Mouse (Mus musculus): ENCODE data around the gene Mycbp2.
A peak's percentile ranks its signal among the peaks of the same experiment; 100 is the strongest.

Gene Mycbp2

DNA sequence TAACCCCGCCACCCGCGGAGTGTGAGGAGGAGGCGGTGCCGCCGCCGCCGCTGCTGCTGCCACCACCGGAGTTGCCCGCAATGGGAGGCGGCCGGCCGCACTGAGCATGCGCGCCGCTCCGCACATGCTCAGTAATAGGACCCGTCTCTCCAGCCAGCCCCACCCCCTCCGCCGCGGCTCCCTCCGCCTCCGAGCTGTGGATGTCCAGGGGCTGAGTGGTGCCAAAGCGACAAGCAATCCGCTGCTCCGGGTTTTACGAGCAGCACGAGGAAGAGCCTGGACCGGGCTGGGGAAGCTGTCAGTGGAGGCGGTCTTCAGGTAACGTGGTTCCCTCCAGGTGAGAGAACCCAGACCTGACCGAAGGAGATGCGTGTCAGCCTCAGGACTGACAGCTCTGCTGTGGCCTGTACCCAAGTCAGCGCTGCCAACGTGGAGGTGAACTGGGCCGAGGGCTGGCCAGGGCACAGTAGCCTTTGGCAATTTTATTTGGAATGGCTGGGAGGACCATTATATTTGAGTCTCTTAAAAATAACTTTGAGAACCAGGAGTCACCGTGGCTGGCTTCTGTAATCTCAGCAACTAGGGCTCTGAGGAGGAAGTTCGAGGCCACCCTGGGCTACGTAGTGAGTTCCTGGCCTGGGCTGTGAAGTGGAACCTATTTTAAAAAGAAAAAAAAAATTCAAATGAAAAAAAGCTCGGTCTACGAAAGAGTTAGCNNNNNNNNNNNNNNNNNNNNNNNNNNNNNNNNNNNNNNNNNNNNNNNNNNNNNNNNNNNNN lies at the start of gene Mycbp2:
Mycbp2 (minus strand) TSS at position 86 of the 777 bp plus-strand sequence.
- peak; percentile 93 for DNase-seq (ENCODE audit: low spot score)

- DNase-seq (ENCODE audit: low spot score), result no peak
These were observed 45.8 kb upstream of the Mycbp2 start for GRCm38 (mm10) chr14:103392391-103392790.

- no peak for DNase-seq (ENCODE audit: low spot score)
These were observed 40.8 kb upstream of the Mycbp2 start for GRCm38 (mm10) chr14:103387431-103387830.

GRCm38 (mm10) chr14:103386871-103387270 lies 40.3 kb upstream of the Mycbp2 start:
- DNase-seq (ENCODE audit: low spot score), result no peak

- no peak for DNase-seq (ENCODE audit: low spot score)
These were observed 38.5 kb upstream of the Mycbp2 start for GRCm38 (mm10) chr14:103385084-103385610.

- no peak for DNase-seq (ENCODE audit: low spot score)
These were observed 32.1 kb upstream of the Mycbp2 start for GRCm38 (mm10) chr14:103378703-103379102.

GRCm38 (mm10) chr14:103376765-103377164 lies 30.2 kb upstream of the Mycbp2 start:
- DNase-seq (ENCODE audit: low spot score), result no peak

GRCm38 (mm10) chr14:103375523-103375922 lies 28.9 kb upstream of the Mycbp2 start:
- DNase-seq (ENCODE audit: low spot score), result no peak

- DNase-seq (ENCODE audit: low spot score), result no peak
These were observed 16.6 kb upstream of the Mycbp2 start for GRCm38 (mm10) chr14:103363199-103363598.

GRCm38 (mm10) chr14:103356066-103356465 lies 9.5 kb upstream of the Mycbp2 start:
- no peak for DNase-seq (ENCODE audit: low spot score)

DNA sequence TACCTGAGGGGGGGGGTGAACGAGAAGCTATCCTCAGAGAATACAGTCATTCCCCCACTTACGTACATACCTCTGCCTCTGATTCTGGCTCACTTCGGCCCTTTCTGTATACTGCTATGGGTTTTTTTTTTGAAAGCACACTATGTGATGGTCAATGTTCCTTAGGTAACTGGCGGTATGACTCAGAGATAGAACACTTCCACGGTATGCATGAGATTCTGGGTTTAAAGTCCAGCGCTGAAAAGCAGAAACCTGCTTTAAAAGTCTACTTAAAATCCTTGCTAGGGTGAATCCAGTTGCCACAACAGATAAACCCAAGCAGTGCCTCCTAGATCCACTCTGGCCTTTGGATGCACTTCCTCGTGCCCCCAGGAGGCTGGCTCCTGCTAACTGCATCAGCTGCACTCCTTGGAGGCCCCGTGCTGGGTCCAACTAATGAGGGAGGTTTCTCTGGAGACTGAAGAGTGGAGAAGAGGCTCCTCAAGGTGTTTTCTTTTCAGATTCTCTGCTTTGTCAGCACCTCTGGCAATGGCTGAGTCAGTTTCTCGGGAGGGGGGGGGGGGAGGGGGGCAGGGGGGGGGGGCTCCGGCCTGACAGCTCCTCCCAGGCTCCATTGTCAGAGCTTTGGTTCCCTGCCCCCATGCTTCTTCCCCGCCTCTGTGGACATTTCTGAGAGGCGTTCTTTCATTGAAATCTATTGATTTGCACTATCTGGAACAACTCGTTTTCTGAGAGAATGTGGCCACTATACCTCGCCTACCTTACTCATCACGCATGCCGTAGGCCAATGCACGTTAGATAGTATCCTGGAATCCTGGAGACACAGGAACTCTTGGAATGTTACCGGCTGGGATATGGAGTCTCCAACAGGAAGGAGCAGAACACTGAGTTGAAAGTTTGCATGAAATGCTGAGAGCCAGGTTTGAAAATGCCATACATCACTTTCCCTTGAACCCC lies 8.1 kb upstream of the Mycbp2 start:
- no peak for DNase-seq (ENCODE audit: low spot score)

- DNase-seq (ENCODE audit: low spot score), result no peak
These were observed 521 bp downstream of the Mycbp2 start for GRCm38 (mm10) chr14:103345858-103346728.

- no peak for DNase-seq (ENCODE audit: low spot score)
These were observed 1.1 kb downstream of the Mycbp2 start for GRCm38 (mm10) chr14:103345486-103345857.

- DNase-seq (ENCODE audit: low spot score), result no peak
These were observed 1.6 kb downstream of the Mycbp2 start for GRCm38 (mm10) chr14:103345011-103345410.

DNA sequence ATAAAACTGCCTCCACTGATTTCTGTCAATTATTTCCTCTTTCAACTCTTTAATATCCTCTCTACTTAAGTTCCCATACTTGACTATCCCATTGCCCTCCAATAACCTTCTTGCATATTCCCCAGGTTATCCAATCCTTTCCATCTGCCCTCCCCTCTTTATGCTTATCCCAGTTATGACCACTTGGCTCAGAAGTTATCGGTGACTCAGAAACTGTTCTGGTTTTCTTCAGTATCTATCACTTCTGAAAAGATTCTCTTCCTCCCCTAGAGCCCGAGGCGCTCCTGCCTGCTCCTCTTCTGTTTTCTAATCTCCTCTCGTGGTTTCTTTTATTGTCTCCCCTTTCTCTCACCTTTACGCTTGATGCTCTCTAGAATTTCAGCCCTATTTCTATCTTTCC lies 2.8 kb downstream of the Mycbp2 start:
- DNase-seq (ENCODE audit: low spot score), result no peak

DNA sequence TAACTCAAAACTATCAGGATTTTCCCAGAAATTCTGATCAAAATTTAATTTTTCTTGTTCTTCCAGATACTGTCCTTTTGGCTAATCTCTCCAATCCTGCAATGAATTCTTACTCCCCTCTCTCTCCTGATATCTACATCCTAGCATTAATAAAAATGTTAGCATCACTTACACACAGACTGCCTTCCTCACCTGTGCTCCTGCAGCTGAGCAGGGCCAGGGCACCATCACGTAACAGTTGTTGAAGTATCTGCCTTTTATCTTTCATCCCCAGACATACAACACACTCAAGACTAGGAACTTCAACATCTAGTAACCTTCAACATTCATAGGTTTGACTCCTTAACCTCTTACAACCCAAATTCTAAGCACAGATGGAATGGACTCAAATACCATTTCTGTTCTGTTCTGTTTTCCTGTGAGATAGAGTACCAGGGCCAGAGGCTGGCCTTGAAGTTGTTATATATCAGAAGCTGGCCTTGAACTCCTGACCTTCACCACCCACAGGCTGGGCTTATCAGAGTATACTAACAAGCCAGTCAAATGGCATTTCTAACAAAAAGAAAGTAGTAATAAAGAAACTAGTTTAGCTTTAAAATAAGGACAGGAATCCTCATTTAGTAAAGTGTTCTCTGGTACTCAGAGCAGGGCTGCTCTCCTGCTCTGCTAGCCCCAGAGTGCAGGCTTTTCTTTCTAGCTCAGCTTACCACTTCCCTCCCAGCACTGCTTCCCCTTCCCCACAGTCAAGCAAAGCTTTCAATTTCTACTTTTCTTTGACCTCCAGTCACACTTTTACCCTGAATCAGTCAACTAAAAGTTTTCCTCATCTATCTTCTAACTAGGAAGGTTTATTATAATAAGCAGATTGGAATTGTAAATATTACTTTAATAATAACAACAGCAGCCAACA lies 5.0 kb downstream of the Mycbp2 start:
- no peak for DNase-seq (ENCODE audit: low spot score)

- no peak for DNase-seq (ENCODE audit: low spot score)
These were observed 33.7 kb downstream of the Mycbp2 start for GRCm38 (mm10) chr14:103312926-103313325.

GRCm38 (mm10) chr14:103296227-103296626 lies 50.4 kb downstream of the Mycbp2 start:
- DNase-seq (ENCODE audit: low spot score), result no peak

DNA sequence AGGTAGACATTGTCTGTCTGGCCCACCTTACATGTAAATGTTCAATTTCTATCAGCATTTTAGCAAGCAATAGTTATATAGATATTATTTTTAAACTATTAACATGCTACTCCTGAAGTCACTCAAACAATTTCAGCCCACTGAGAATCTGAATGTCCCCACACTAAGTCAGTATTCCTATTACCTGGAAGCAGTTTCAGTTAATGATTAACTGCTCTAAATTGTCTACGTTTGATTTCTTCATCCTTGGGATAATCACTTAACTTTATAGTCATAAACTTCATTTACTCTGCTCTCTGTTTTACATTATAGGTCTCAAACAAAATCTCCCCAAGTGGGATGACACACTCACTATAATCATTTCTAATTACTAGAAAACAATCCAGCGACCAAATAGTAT lies 60.0 kb downstream of the Mycbp2 start:
- no peak for DNase-seq (ENCODE audit: low spot score)

GRCm38 (mm10) chr14:103276667-103277066 lies 69.9 kb downstream of the Mycbp2 start:
- DNase-seq (ENCODE audit: low spot score), result no peak

DNA sequence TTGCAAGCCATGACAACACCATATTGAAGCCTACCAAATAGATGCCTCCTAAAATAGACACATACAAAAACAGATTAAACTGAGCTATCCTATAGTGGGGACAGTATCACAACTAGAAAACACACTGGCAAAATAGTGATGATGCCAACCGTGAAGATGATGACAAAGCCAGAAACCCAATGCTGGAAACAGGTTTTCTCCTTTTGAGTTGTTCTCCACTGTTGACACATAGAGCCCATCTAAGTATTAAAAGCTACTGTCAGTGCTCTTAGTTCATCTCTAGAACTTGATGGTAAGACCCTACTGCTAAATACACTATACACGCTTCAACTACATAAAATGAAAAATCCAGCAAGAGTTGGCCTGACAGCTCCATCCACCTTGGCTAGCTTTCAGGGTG lies 86.2 kb downstream of the Mycbp2 start:
- no peak for DNase-seq (ENCODE audit: low spot score)

All from spleen, adult 12 weeks (tissue).